Mouse (Mus musculus) kidney, postnatal 0 days (tissue): ENCODE results near the gene Senp2. TPM values are rescaled to one million over a fixed set of nuclear protein-coding genes. Genes with fewer than 3 reads are reported as not detected.
A peak's percentile ranks its signal among the peaks of the same experiment; 100 is the strongest.

Source experiments
- ATAC-seq: fragments of 200-750 bp; cut with Nextera tagmentation; replicated peaks from 2 replicates; pipeline ENCODE4 v1.8.0; 2017; ENCODE audit warnings: low read depth, moderate number of reproducible peaks, moderate TSS enrichment, moderate library complexity; ENCODE audit not compliant: low FRiP score
- DNase-seq: peaks from one replicate; pipeline ENCODE4 v3.0.0-alpha.2; 2016; ENCODE audit warnings: low spot score
- H3K27ac ChIP-seq: fragments of 300-500 bp; sonication (generic); 2 replicates; pipeline ENCODE4 v1.5.1; 2014; ENCODE audit warnings: mild to moderate bottlenecking
- H3K27me3 ChIP-seq: fragments of 300-500 bp; sonication (generic); 2 replicates; pipeline ENCODE4 v1.6.1; 2014; ENCODE audit warnings: low read length, mixed read lengths; ENCODE audit not compliant: insufficient read depth
- H3K36me3 ChIP-seq: fragments of 300-500 bp; sonication (generic); 2 replicates; pipeline ENCODE4 v1.6.1; 2014; ENCODE audit warnings: low read length, mixed read lengths; ENCODE audit not compliant: insufficient read depth
- H3K4me1 ChIP-seq: fragments of 300-500 bp; sonication (generic); replicated peaks from 2 replicates; pipeline ENCODE4 v1.6.1; 2014; ENCODE audit warnings: antibody characterized with exemption, low read length, mixed read lengths; ENCODE audit not compliant: insufficient read depth
- H3K4me2 ChIP-seq: fragments of 300-500 bp; sonication (generic); 2 replicates; pipeline ENCODE4 v1.6.1; 2014; ENCODE audit warnings: mild to moderate bottlenecking, low read length, moderate library complexity, mixed read lengths
- H3K4me3 ChIP-seq: fragments of 300-500 bp; sonication (generic); replicated peaks from 2 replicates; pipeline ENCODE4 v1.5.1; 2014; ENCODE audit warnings: low read depth, low read length
- H3K9ac ChIP-seq: fragments of 300-500 bp; sonication (generic); 2 replicates; pipeline ENCODE4 v1.6.1; 2014; ENCODE audit warnings: low read depth, low read length
- H3K9me3 ChIP-seq: fragments of 300-500 bp; sonication (generic); replicated peaks from 2 replicates; pipeline ENCODE4 v1.6.1; 2016; ENCODE audit warnings: low read length, inconsistent platforms, mixed read lengths
- CTCF ChIP-seq: IDR thresholded peaks from 2 replicates; pipeline ENCODE4 v1.5.1; 2016; ENCODE audit warnings: antibody characterized with exemption, low read depth, mild to moderate bottlenecking, moderate library complexity
- WGBS: fragments of 180-500 bp; shearing (Covaris S2); extraction: QIAGEN DNeasy Blood & Tissue Kit; methylation state at CpG from one replicate; pipeline ENCODE4 v1.1.7; 2014; 5-methylcytosine and 5-hydroxymethylcytosine counted together
- polyA plus RNA-seq: library from polyadenylated mRNA; unstranded; fragments of >200 nt; fragmentation: Nextera tagmentation; extraction: Ambion mirVana; gene quantifications from 2 replicates; pipeline ENCODE4 v1.2.1, GENCODE M21; 2015

Gene Senp2
- polyA plus RNA-seq, 1 experiment from 2014 or later = 22.7 TPM

DNA sequence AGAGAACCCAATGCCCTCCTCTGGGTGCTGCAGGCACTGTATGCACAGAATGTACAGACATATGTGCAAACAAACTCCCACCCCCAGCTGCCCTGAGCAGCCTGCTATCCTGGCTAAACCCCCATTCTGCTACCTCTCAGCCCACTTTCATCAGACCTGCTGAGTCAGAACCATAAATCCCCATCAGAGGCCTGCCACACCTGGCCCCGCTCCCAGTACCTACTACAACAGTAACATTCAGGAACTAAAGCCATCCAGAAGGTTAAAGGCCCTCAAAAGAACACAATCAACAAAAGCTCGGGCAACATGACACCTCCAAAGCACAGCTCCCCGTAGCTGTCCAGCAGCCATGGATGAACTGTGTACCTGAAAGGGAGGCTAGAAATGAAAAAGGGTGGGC is 7.7 kb upstream of the Senp2 start:
- no peak for DNase-seq

GRCm38 (mm10) chr16:22009596-22009995 is 312 bp downstream of the Senp2 start:
- DNase-seq (peak; percentile 39), ATAC-seq (peak; percentile 67)
- WGBS = 3% methylated on average over 51 of the region's 51 CpGs
- peak overlapping the region; percentile 85 for H3K27ac ChIP-seq
- H3K27me3 ChIP-seq = no peaks in the 10 kb centered on the region
- H3K9me3 ChIP-seq = no peaks in the 10 kb centered on the region
- H3K9ac ChIP-seq = peak overlapping the region; percentile 95
- no peak for TF ChIP-seq CTCF
- peak overlapping the region; percentile 83 for H3K4me2 ChIP-seq
- peak overlapping the region; percentile 97 for H3K4me3 ChIP-seq
- H3K36me3 ChIP-seq = no peaks in the 10 kb centered on the region
- H3K4me1 ChIP-seq = peaks cover 5% of the 10 kb centered on the region; the same call in 1 of the 2 replicates

More for the DNA sequence above, 7.7 kb upstream of the Senp2 start:
- H3K9ac ChIP-seq = no peak overlapping the region
- no peak overlapping the region for H3K4me3 ChIP-seq
- no peak for ATAC-seq
- no peak overlapping the region for H3K27ac ChIP-seq
- no peak for TF ChIP-seq CTCF
- H3K4me1 ChIP-seq = no peaks in the 10 kb centered on the region
- no peaks in the 10 kb centered on the region for H3K27me3 ChIP-seq
- no peaks in the 10 kb centered on the region for H3K9me3 ChIP-seq
- no peak overlapping the region for H3K4me2 ChIP-seq
- H3K36me3 ChIP-seq = no peaks in the 10 kb centered on the region
- WGBS = 14% methylated on average over 3 of the region's 3 CpGs

DNA sequence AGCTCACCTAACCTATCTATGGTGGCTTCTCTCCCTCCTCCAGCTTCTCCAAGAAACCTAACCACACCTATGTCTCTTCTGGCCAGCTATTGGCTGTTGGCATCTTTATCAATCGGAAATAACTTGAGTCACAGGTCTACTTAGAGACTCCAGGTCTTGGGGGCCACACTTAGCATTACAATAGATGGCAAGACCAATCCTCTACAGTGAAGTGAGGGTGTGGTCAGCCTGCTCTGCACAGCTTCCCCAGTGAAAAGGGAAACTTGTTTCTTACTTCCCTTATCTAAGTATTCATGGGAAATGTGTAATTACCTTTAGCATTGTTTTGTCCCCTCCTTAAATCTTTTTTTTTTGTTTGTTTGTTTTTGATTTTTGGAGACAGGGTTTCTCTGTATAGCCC is 6.3 kb downstream of the Senp2 start:
- H3K9ac ChIP-seq = no peak overlapping the region
- H3K36me3 ChIP-seq = peaks cover 29% of the 10 kb centered on the region
- no peak overlapping the region for H3K27ac ChIP-seq
- no peak overlapping the region for H3K4me2 ChIP-seq
- TF ChIP-seq CTCF = no peak
- DNase-seq (no peak), ATAC-seq (no peak)
- H3K4me3 ChIP-seq = no peak overlapping the region
- 83% methylated on average over 1 of the region's 1 CpGs for WGBS
- H3K4me1 ChIP-seq = 0 out of 2 replicates have a peak, but pooled peaks cover under 1% of the 10 kb centered on the region
- no peaks in the 10 kb centered on the region for H3K27me3 ChIP-seq
- H3K9me3 ChIP-seq = no peaks in the 10 kb centered on the region

- H3K4me1 ChIP-seq = no peaks in the 10 kb centered on the region
- H3K27ac ChIP-seq = no peak overlapping the region
- no peak for ATAC-seq
- peaks cover 34% of the 10 kb centered on the region for H3K36me3 ChIP-seq
- H3K9ac ChIP-seq = no peak overlapping the region
- WGBS = 97% methylated on average over 2 of the region's 2 CpGs
- H3K4me2 ChIP-seq = no peak overlapping the region
- H3K4me3 ChIP-seq = no peak overlapping the region
- no peaks in the 10 kb centered on the region for H3K9me3 ChIP-seq
- DNase-seq = no peak
- no peaks in the 10 kb centered on the region for H3K27me3 ChIP-seq
- TF ChIP-seq CTCF = peak; percentile 60
These were observed 12.8 kb downstream of the Senp2 start for GRCm38 (mm10) chr16:22022122-22022521.

GRCm38 (mm10) chr16:22027474-22027873 is 18.2 kb downstream of the Senp2 start:
- WGBS = 97% methylated on average over 5 of the region's 5 CpGs

GRCm38 (mm10) chr16:22038554-22038953 is 29.3 kb downstream of the Senp2 start:
- Histone ChIP-seq H3K27me3 (no peaks in the 10 kb centered on the region), H3K4me1 (no peaks in the 10 kb centered on the region), H3K9ac (no peak overlapping the region), H3K9me3 (no peaks in the 10 kb centered on the region), H3K4me3 (no peak overlapping the region), H3K27ac (no peak overlapping the region), H3K4me2 (no peak overlapping the region), H3K36me3 (peaks cover 10% of the 10 kb centered on the region)
- DNase-seq (no peak), ATAC-seq (no peak)
- no peak for TF ChIP-seq CTCF
- 90% methylated on average over 10 of the region's 10 CpGs for WGBS

More at GRCm38 (mm10) chr16:22027474-22027873, 18.2 kb downstream of the Senp2 start:
- H3K4me2 ChIP-seq = no peak overlapping the region
- H3K27me3 ChIP-seq = no peaks in the 10 kb centered on the region
- TF ChIP-seq CTCF = no peak
- DNase-seq (no peak), ATAC-seq (no peak)
- H3K4me1 ChIP-seq = no peaks in the 10 kb centered on the region
- H3K36me3 ChIP-seq = peaks cover 41% of the 10 kb centered on the region
- no peaks in the 10 kb centered on the region for H3K9me3 ChIP-seq
- H3K27ac ChIP-seq = no peak overlapping the region
- no peak overlapping the region for H3K4me3 ChIP-seq
- H3K9ac ChIP-seq = no peak overlapping the region

DNA sequence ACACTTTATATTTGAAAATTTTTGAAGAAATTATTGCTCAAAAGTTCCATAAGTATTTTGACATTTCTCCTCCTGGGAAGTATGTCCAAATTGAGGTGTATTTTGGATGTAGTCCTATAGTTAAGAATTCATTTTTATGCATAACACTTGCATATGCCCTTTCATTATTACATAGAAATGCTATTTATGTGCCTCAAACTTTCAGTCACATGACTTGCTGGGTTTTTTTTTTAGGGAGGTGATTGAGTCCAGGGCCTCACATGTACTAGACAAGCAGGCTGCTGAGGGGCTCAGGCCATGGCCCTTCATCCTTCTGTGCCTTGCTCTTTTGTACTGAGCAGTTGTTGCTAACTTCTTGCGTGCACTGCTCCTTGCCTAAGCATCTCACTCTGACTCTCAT is 30.7 kb downstream of the Senp2 start:
- WGBS = 97% methylated on average over 1 of the region's 1 CpGs
- Histone ChIP-seq H3K27ac (no peak overlapping the region), H3K9me3 (no peaks in the 10 kb centered on the region), H3K27me3 (no peaks in the 10 kb centered on the region), H3K9ac (no peak overlapping the region), H3K4me1 (no peaks in the 10 kb centered on the region), H3K36me3 (peaks cover 20% of the 10 kb centered on the region), H3K4me3 (no peak overlapping the region), H3K4me2 (no peak overlapping the region)
- no peak for DNase-seq
- ATAC-seq = no peak
- TF ChIP-seq CTCF = no peak
